Mouse (Mus musculus) kidney, embryonic 16.5 days (tissue): ENCODE measurements around the gene Uhmk1. TPM values are rescaled to one million over a fixed set of nuclear protein-coding genes. Genes with fewer than 3 reads are reported as not detected.

Experiments used
- ATAC-seq: fragments of 200-750 bp; cut with Nextera tagmentation; 2 replicates; pipeline ENCODE4 v1.8.0; 2017; ENCODE audit warnings: moderate TSS enrichment; ENCODE audit not compliant: low FRiP score, low TSS enrichment
- H3K27ac ChIP-seq: fragments of 300-500 bp; sonication (generic); 2 replicates; pipeline ENCODE4 v1.5.1; 2014; ENCODE audit warnings: low read length
- H3K27me3 ChIP-seq: fragments of 300-500 bp; sonication (generic); 2 replicates; pipeline ENCODE4 v1.6.1; 2014; ENCODE audit warnings: low read length, control low read depth, mixed read lengths; ENCODE audit not compliant: insufficient read depth
- H3K36me3 ChIP-seq: fragments of 300-500 bp; sonication (generic); 2 replicates; pipeline ENCODE4 v1.6.1; 2014; ENCODE audit warnings: low read length, control low read depth, mixed read lengths; ENCODE audit not compliant: insufficient read depth
- H3K4me1 ChIP-seq: fragments of 300-500 bp; sonication (generic); 2 replicates; pipeline ENCODE4 v1.6.1; 2014; ENCODE audit warnings: low read length, control low read depth, mixed read lengths; ENCODE audit not compliant: insufficient read depth
- H3K4me2 ChIP-seq: fragments of 300-500 bp; sonication (generic); replicated peaks from 2 replicates; pipeline ENCODE4 v1.6.1; 2014; ENCODE audit warnings: low read depth, low read length
- H3K4me3 ChIP-seq: fragments of 300-500 bp; sonication (generic); 2 replicates; pipeline ENCODE4 v1.5.1; 2014; ENCODE audit warnings: mild to moderate bottlenecking, low read length
- H3K9ac ChIP-seq: fragments of 300-500 bp; sonication (generic); replicated peaks from 2 replicates; pipeline ENCODE4 v1.6.1; 2014; ENCODE audit warnings: low read length
- H3K9me3 ChIP-seq: fragments of 300-500 bp; sonication (generic); 2 replicates; pipeline ENCODE4 v1.6.1; 2016; ENCODE audit warnings: low read length, control low read depth
- WGBS: fragments of 180-500 bp; shearing (Covaris S2); extraction: QIAGEN DNeasy Blood & Tissue Kit; methylation state at CpG from one replicate; pipeline ENCODE4 v1.1.7; 2014; 5-methylcytosine and 5-hydroxymethylcytosine counted together
- polyA plus RNA-seq: library from polyadenylated mRNA; unstranded; fragments of >200 nt; fragmentation: Nextera tagmentation; extraction: Ambion mirVana; gene quantifications from 2 replicates; pipeline ENCODE4 v1.2.1, GENCODE M21; 2015

Gene Uhmk1
- polyA plus RNA-seq, 1 experiment from 2014 or later, result 7.8 TPM

DNA sequence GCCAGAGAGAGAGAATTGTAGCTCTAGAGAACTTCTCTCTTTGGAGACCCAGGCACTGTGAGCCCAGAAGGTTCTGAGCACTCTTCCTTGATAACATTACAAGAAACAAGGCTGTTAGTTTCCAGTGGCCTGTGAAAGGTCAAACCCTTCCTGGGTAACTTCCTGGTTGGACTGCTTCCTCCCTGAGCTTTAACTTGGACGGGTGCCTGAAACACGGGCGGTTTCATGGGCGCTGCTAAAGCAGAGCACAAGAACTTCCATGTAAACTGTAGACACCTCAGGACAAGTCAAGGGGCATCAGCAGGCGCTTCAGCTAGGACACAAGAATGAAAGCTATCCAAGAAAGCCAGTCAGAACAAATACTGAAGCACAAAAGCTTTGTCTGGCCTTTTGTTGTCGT is 53.3 kb downstream of the Uhmk1 start:
- 82% methylated on average over 6 of the region's 6 CpGs for WGBS
- no peak overlapping the region for H3K27ac ChIP-seq
- H3K9ac ChIP-seq, result no peak overlapping the region
- no peak overlapping the region for H3K4me3 ChIP-seq
- H3K4me2 ChIP-seq, result no peak overlapping the region
- no peaks in the 10 kb centered on the region for H3K9me3 ChIP-seq
- no peaks in the 10 kb centered on the region for H3K27me3 ChIP-seq
- no peaks in the 10 kb centered on the region for H3K4me1 ChIP-seq
- ATAC-seq, result no peak
- peaks cover 24% of the 10 kb centered on the region for H3K36me3 ChIP-seq

DNA sequence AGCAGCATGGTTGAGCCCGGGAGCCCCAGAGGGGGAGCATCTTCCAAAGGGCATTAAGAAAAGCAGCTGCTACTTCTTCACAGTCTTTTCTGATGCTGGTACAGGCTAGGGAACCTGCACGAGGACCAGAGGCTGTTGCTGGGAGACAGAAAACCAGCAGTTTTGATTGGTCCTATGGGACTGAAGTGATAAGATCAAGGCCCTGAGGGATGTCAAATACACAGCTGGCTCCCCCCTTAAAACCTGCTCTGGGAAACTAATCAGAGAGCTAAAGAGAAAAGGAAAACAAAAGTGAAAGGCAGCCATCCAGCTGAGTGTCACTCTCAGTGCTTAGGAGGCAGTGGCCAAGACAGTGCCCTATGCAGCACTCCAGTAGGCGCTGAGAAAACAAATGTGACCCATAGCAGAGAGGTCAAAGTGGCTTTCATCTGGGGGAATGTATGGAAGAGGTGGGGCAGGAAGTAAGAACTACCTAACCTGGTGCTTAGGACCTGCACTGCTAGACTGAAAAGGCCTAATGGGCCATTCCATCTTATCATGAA is 54.7 kb downstream of the Uhmk1 start:
- H3K9ac ChIP-seq, result no peak overlapping the region
- WGBS, result 68% methylated on average over 3 of the region's 3 CpGs

DNA sequence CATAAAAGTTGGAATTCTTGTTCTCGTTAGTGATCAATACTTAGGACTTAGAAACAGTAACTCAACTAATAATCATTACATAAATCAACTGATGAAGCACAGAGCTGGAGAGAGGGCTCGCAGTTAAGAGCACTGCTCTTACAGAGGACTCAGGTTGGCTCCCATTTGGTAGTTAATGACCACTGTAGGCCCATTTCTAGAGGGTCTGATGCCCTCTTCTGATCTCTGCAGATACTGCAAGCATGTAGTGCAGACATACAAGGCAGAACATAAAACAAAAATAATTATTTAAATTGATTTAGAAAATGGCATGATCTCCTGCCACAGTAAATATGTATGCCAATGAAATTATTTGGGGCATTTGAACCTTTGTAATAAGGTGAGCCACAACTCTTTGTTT is 55.5 kb downstream of the Uhmk1 start:
- H3K36me3 ChIP-seq, result peaks cover 23% of the 10 kb centered on the region
- no peak overlapping the region for H3K9ac ChIP-seq
- H3K4me1 ChIP-seq, result no peaks in the 10 kb centered on the region
- no peak overlapping the region for H3K4me2 ChIP-seq
- no peak for ATAC-seq
- no peak overlapping the region for H3K27ac ChIP-seq
- WGBS, result 84% methylated on average over 2 of the region's 2 CpGs
- H3K27me3 ChIP-seq, result no peaks in the 10 kb centered on the region
- H3K9me3 ChIP-seq, result no peaks in the 10 kb centered on the region
- H3K4me3 ChIP-seq, result no peak overlapping the region

More for the DNA sequence above, 54.7 kb downstream of the Uhmk1 start:
- Histone ChIP-seq H3K4me3 (no peak overlapping the region), H3K9me3 (no peaks in the 10 kb centered on the region), H3K4me1 (no peaks in the 10 kb centered on the region), H3K27ac (no peak overlapping the region), H3K36me3 (peaks cover 22% of the 10 kb centered on the region), H3K4me2 (no peak overlapping the region), H3K27me3 (no peaks in the 10 kb centered on the region)
- ATAC-seq, result no peak

DNA sequence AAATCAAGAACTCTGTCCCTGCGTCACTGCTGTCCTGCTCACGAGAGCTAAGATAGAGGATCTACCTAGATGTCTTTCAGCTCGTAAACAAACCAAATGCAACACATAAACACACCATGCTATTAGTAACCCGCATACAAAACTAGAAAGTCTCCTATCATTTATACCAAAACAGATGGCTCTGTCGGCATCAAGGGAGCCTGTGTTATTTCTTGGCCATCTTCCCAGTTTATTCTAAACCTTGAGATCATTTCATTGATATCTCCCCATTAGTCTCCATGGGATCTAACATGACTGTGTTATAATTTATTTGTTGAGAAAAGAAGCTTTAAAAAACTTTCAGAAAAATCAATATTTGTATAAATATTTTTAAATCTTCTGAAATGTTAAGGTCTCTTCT is 59.4 kb downstream of the Uhmk1 start:
- no peak for ATAC-seq
- WGBS, result 89% methylated on average over 5 of the region's 5 CpGs

DNA sequence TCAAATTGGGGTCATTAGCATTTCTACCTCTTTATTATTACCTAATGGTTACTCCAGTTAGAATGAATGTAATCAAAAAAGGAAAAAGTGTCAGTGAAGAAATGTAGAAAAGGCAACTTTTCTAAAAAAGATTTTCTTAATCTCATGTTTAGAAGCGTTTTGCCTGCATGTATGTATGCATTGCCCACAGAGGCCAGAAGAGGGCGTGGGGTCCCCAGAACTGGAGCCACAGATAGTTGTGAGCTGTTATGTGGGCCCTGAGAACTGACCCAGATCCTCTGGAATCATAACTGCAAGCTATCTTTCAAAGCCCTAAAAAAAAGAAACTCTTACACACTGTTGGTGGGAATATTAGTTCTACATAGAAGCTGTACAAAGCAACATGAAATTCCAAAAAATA is 59.9 kb downstream of the Uhmk1 start:
- peaks cover 26% of the 10 kb centered on the region for H3K36me3 ChIP-seq
- no peak overlapping the region for H3K9ac ChIP-seq
- no peak overlapping the region for H3K4me3 ChIP-seq
- no peak overlapping the region for H3K27ac ChIP-seq
- no peaks in the 10 kb centered on the region for H3K4me1 ChIP-seq
- no peak overlapping the region for H3K4me2 ChIP-seq
- no peaks in the 10 kb centered on the region for H3K9me3 ChIP-seq
- no peaks in the 10 kb centered on the region for H3K27me3 ChIP-seq
- 75% methylated on average over 2 of the region's 2 CpGs for WGBS
- ATAC-seq, result no peak

More for the DNA sequence above, 59.4 kb downstream of the Uhmk1 start:
- Histone ChIP-seq H3K4me3 (no peak overlapping the region), H3K27me3 (no peaks in the 10 kb centered on the region), H3K4me2 (no peak overlapping the region), H3K9ac (no peak overlapping the region), H3K9me3 (no peaks in the 10 kb centered on the region), H3K27ac (no peak overlapping the region), H3K4me1 (no peaks in the 10 kb centered on the region), H3K36me3 (peaks cover 25% of the 10 kb centered on the region)

DNA sequence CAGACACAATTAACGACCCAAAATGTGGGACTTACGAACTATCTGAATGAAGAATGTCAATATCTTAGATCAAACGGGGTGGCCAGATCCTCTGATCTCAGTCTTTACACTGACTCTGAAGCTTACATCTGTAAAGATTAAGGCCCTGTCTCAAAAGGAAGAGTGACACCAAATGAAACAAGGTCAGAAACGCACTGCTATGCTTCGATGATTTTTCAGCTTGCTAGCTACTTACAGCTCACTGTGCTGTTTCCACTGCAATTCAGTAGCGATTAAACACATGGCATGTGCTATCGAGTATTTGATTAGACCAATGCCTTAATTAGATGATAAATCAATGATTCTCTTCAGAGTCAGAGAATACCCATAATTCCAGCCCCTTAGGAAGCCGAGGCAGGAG is 61.2 kb downstream of the Uhmk1 start:
- no peak overlapping the region for H3K9ac ChIP-seq
- H3K27me3 ChIP-seq, result no peaks in the 10 kb centered on the region
- no peak overlapping the region for H3K4me3 ChIP-seq
- no peak overlapping the region for H3K4me2 ChIP-seq
- H3K9me3 ChIP-seq, result no peaks in the 10 kb centered on the region
- no peaks in the 10 kb centered on the region for H3K4me1 ChIP-seq
- 84% methylated on average over 8 of the region's 8 CpGs for WGBS
- no peak overlapping the region for H3K27ac ChIP-seq
- no peak for ATAC-seq
- H3K36me3 ChIP-seq, result peaks cover 30% of the 10 kb centered on the region

DNA sequence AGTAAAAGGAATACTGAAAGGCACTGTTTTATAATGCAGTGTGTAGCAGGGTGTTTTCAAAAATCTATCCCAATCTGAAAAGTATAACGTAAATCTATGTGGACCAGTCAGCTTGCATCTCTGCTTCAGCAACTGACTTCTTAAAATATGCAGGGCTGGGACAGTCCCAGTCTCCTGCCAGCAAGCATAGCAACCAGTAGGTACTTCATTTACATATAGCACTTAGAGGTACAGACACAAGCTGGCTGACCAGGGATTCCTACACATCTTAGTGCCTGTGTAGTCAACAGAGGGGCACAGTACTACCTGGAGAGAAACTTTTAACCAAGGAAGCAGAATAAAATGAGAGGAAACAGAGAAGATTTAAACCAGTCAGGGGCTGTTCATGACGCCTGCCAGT is 62.6 kb downstream of the Uhmk1 start:
- no peaks in the 10 kb centered on the region for H3K9me3 ChIP-seq
- ATAC-seq, result no peak
- WGBS, result 88% methylated on average over 2 of the region's 2 CpGs
- H3K27ac ChIP-seq, result no peak overlapping the region
- H3K36me3 ChIP-seq, result peaks cover 22% of the 10 kb centered on the region
- H3K27me3 ChIP-seq, result no peaks in the 10 kb centered on the region
- no peak overlapping the region for H3K4me2 ChIP-seq
- peaks cover 3% of the 10 kb centered on the region; the same call in 1 of the 2 replicates for H3K4me1 ChIP-seq
- no peak overlapping the region for H3K9ac ChIP-seq
- no peak overlapping the region for H3K4me3 ChIP-seq

DNA sequence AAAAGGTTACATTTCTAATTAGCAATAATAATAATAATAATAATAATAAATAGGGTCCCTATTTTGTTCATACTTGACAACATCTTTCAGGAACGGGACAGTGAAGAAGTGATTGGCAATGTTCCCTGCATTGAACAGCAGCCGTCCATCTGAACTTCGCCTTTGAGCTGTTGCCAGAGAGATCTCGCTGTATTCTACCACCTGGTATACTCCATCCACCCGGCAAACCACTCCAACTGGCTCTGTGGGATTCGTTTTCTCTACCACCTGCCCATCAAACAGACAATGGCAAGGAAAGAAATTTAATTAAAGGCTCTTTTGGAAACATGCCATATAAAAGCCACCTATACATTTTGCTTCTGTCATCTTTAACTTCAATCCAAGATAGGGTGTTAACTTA is 64.3 kb downstream of the Uhmk1 start:
- Histone ChIP-seq H3K4me2 (no peak overlapping the region), H3K27ac (no peak overlapping the region), H3K9ac (no peak overlapping the region), H3K9me3 (no peaks in the 10 kb centered on the region), H3K4me3 (no peak overlapping the region), H3K27me3 (no peaks in the 10 kb centered on the region), H3K36me3 (peaks cover 14% of the 10 kb centered on the region), H3K4me1 (peaks cover 4% of the 10 kb centered on the region; the same call in 1 of the 2 replicates)
- 87% methylated on average over 6 of the region's 6 CpGs for WGBS
- ATAC-seq, result no peak

DNA sequence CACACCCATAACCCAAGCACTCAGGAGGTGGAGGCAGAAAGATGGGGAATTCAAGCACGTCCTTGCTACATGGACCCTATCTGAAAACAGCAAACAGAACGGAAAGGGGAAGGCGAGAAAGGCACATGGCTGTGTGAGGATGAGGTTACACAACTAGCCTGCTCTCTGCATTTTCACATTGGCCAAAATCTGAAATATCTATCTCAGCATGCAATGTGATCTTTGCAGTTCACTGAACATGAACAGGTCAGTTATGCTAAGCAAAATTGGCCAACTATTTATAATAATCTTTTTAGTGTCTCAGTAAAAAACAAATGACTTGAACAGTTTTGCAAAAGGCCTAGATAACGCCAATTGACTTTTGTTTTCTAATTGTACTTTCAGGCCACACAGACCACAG is 65.4 kb downstream of the Uhmk1 start:
- Histone ChIP-seq H3K4me1 (peaks cover 4% of the 10 kb centered on the region; the same call in 1 of the 2 replicates), H3K27ac (no peak overlapping the region), H3K27me3 (no peaks in the 10 kb centered on the region), H3K4me3 (no peak overlapping the region), H3K9me3 (no peaks in the 10 kb centered on the region), H3K9ac (no peak overlapping the region), H3K4me2 (no peak overlapping the region), H3K36me3 (peaks cover 8% of the 10 kb centered on the region)
- ATAC-seq, result no peak
- WGBS, result 90% methylated on average over 4 of the region's 4 CpGs

DNA sequence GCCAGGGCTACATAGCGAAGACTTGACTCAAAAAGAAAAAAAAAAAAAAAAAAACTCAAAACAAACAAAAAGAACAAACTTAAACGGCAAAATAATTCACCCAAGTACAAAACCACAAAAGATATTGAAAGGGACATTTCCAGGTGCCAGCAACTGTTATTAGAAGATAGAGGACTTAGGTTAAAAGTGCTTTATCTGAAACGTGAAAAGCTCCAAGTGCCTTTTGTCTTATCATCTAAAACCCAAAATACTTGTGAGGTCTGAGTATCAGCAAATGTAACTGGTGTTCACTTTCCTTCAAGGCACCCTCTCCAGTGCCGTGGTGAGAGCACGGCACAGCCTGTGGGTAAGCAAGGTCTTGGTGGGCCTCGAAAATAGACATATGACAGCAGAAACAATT is 66.7 kb downstream of the Uhmk1 start:
- 91% methylated on average over 6 of the region's 6 CpGs for WGBS
- ATAC-seq, result no peak
- no peak overlapping the region for H3K4me3 ChIP-seq
- no peak overlapping the region for H3K4me2 ChIP-seq
- no peaks in the 10 kb centered on the region for H3K9me3 ChIP-seq
- H3K27me3 ChIP-seq, result no peaks in the 10 kb centered on the region
- H3K27ac ChIP-seq, result no peak overlapping the region
- H3K4me1 ChIP-seq, result peaks cover 4% of the 10 kb centered on the region; the same call in 1 of the 2 replicates
- H3K36me3 ChIP-seq, result peaks cover 8% of the 10 kb centered on the region
- H3K9ac ChIP-seq, result no peak overlapping the region
